Mouse (Mus musculus): ENCODE results near the gene Glp2r. TPM values are rescaled to one million over a fixed set of nuclear protein-coding genes. Genes with fewer than 3 reads are reported as not detected.

The Glp2r gene
- polyA plus RNA-seq, 1 experiment from 2014 or later: not detected

DNA sequence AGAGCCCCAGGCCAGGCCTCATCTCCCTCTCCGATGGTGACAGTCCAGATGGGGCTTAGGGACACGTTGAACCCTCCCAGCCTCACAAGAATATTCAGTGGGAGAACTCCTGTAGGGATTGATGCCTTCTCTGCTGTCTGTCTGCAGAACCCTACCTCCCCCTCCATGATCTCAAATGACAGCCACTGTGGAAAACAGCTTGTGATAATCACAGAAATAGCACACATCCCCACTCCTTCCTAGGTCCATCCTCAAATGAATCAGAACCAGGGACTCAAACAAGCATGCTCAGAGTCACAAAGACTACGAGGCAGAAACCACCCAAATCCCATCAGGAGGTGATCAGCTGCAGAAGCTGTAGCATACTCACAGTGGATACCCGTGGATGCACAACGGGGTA lies 104.8 kb downstream of the Glp2r start:
- H3K9ac ChIP-seq (replicated peaks; ENCODE audit: low read length): no peak overlapping the region
- 80% methylated on average over 5 of the region's 5 CpGs for whole genome bisulfite sequencing
- no peaks in the 10 kb centered on the region for H3K27me3 ChIP-seq (ENCODE audit: control insufficient read depth, insufficient read depth, low read length)
- no peaks in the 10 kb centered on the region for H3K4me1 ChIP-seq (ENCODE audit: control insufficient read depth, insufficient read depth, low read length)
- H3K36me3 ChIP-seq (replicated peaks; ENCODE audit: control insufficient read depth, insufficient read depth, low read depth, low read length): no peaks in the 10 kb centered on the region
- H3K4me2 ChIP-seq (ENCODE audit: low read depth, low read length): no peak overlapping the region
- no peaks in the 10 kb centered on the region for H3K9me3 ChIP-seq (replicated peaks; ENCODE audit: control insufficient read depth, low read length)
- no peak overlapping the region for H3K4me3 ChIP-seq (ENCODE audit: low read depth, low read length)
- no peak overlapping the region for H3K27ac ChIP-seq (replicated peaks; ENCODE audit: low read depth, low read length)
- DNase-seq (ENCODE audit: low spot score) (no peak), ATAC-seq (replicated peaks; ENCODE audit: insufficient number of reproducible peaks, low FRiP score, low TSS enrichment, low read depth) (no peak)

DNA sequence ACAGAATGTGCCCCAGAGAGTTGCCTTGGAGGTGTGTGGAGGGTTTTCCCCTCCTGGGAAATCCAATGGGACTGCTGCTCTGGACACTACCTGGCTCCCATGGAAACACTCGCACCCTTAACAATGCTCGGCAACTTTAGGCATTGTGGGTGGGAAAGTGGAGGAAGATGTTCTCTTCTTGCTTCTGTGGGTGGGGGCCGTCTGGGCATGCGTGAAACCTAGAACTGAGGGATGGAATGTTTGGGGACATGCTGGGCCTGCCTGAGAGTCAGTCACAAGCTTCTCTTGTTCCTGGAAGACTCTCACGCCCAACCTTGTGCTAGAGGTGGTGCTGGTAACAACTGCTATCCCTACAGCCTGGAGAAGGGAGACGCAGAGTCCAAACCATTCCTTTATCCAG lies 106.0 kb downstream of the Glp2r start:
- no peak overlapping the region for H3K4me3 ChIP-seq (ENCODE audit: low read depth, low read length)
- no peaks in the 10 kb centered on the region for H3K9me3 ChIP-seq (replicated peaks; ENCODE audit: control insufficient read depth, low read length)
- DNase-seq (ENCODE audit: low spot score) (no peak), ATAC-seq (replicated peaks; ENCODE audit: insufficient number of reproducible peaks, low FRiP score, low TSS enrichment, low read depth) (no peak)
- no peaks in the 10 kb centered on the region for H3K36me3 ChIP-seq (replicated peaks; ENCODE audit: control insufficient read depth, insufficient read depth, low read depth, low read length)
- no peak overlapping the region for H3K4me2 ChIP-seq (ENCODE audit: low read depth, low read length)
- H3K27me3 ChIP-seq (ENCODE audit: control insufficient read depth, insufficient read depth, low read length): no peaks in the 10 kb centered on the region
- no peak overlapping the region for H3K9ac ChIP-seq (replicated peaks; ENCODE audit: low read length)
- no peaks in the 10 kb centered on the region for H3K4me1 ChIP-seq (ENCODE audit: control insufficient read depth, insufficient read depth, low read length)
- WGBS: 83% methylated on average over 6 of the region's 6 CpGs
- no peak overlapping the region for H3K27ac ChIP-seq (replicated peaks; ENCODE audit: low read depth, low read length)

DNA sequence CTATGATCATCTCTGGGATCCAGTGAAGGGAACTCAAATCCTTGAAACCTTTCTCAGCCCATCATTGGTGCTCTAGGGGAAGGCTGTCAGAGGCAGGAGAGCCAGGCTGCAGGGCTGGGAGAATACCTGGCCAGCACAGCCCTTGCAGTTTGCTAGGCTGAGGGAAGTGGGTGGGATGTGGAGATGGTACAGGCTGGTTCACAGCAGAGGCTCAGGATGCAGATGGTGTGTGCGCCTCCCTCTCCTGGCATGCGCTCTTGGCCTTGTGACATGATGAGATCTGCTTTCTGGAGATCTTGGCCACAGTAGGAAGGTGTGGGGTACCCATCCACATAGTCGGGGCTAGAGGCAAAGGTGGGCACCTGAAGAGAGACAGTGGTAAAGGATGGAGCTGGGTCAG lies 106.7 kb downstream of the Glp2r start:
- H3K27ac ChIP-seq (replicated peaks; ENCODE audit: low read depth, low read length): no peak overlapping the region
- no peak for ATAC-seq (replicated peaks; ENCODE audit: insufficient number of reproducible peaks, low FRiP score, low TSS enrichment, low read depth)
- H3K4me3 ChIP-seq (ENCODE audit: low read depth, low read length): no peak overlapping the region
- no peaks in the 10 kb centered on the region for H3K4me1 ChIP-seq (ENCODE audit: control insufficient read depth, insufficient read depth, low read length)
- H3K9me3 ChIP-seq (replicated peaks; ENCODE audit: control insufficient read depth, low read length): no peaks in the 10 kb centered on the region
- no peaks in the 10 kb centered on the region for H3K27me3 ChIP-seq (ENCODE audit: control insufficient read depth, insufficient read depth, low read length)
- H3K4me2 ChIP-seq (ENCODE audit: low read depth, low read length): no peak overlapping the region
- H3K9ac ChIP-seq (replicated peaks; ENCODE audit: low read length): no peak overlapping the region
- WGBS: 90% methylated on average over 3 of the region's 3 CpGs
- DNase-seq (ENCODE audit: low spot score): no peak
- no peaks in the 10 kb centered on the region for H3K36me3 ChIP-seq (replicated peaks; ENCODE audit: control insufficient read depth, insufficient read depth, low read depth, low read length)

DNA sequence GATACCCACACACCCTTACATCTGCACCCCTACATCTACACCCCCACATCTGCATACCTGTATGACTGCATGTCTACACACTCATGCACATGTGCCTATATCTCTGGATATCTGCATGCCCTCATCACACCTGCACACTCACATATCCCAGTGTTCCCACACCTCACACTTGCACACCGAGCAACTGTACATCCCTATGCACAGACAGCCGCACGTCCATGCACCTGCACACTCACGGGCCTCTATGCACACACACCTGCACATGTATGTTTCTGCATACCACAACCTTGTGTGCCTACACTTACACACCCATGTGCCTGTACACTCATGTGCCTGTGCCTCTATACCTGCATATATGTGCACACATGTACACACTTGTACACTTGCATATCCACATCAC lies 107.5 kb downstream of the Glp2r start:
- no peak for DNase-seq (ENCODE audit: low spot score)
- WGBS: 94% methylated on average over 4 of the region's 4 CpGs
- Histone ChIP-seq H3K4me2 (ENCODE audit: low read depth, low read length) (no peak overlapping the region), H3K9me3 (replicated peaks; ENCODE audit: control insufficient read depth, low read length) (no peaks in the 10 kb centered on the region), H3K9ac (replicated peaks; ENCODE audit: low read length) (no peak overlapping the region), H3K27ac (replicated peaks; ENCODE audit: low read depth, low read length) (no peak overlapping the region), H3K4me1 (ENCODE audit: control insufficient read depth, insufficient read depth, low read length) (no peaks in the 10 kb centered on the region), H3K4me3 (ENCODE audit: low read depth, low read length) (no peak overlapping the region), H3K36me3 (replicated peaks; ENCODE audit: control insufficient read depth, insufficient read depth, low read depth, low read length) (no peaks in the 10 kb centered on the region), H3K27me3 (ENCODE audit: control insufficient read depth, insufficient read depth, low read length) (no peaks in the 10 kb centered on the region)
- no peak for ATAC-seq (replicated peaks; ENCODE audit: insufficient number of reproducible peaks, low FRiP score, low TSS enrichment, low read depth)

DNA sequence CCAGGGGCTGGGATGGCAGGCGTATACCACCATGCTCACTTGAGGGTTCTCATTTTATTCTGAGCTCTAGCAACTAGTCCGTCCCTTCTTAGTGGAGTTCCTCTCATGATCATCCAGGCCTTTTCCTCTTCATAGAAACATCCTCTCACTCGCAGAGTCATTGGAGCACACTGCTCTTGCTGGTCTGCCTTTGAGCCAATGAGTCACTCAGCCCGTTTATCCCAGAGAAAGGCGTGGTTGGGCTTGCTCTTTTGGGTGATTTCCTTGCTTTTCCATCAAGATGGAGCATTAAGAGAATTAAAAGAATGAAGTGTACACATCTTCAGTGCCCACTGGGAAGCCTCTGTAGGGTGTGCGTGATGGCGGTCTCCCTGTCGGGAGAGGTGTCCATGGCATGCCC lies 109.5 kb downstream of the Glp2r start:
- no peak for ATAC-seq (replicated peaks; ENCODE audit: insufficient number of reproducible peaks, low FRiP score, low TSS enrichment, low read depth)
- H3K27ac ChIP-seq (replicated peaks; ENCODE audit: low read depth, low read length): no peak overlapping the region
- 91% methylated on average over 8 of the region's 8 CpGs for WGBS

DNA sequence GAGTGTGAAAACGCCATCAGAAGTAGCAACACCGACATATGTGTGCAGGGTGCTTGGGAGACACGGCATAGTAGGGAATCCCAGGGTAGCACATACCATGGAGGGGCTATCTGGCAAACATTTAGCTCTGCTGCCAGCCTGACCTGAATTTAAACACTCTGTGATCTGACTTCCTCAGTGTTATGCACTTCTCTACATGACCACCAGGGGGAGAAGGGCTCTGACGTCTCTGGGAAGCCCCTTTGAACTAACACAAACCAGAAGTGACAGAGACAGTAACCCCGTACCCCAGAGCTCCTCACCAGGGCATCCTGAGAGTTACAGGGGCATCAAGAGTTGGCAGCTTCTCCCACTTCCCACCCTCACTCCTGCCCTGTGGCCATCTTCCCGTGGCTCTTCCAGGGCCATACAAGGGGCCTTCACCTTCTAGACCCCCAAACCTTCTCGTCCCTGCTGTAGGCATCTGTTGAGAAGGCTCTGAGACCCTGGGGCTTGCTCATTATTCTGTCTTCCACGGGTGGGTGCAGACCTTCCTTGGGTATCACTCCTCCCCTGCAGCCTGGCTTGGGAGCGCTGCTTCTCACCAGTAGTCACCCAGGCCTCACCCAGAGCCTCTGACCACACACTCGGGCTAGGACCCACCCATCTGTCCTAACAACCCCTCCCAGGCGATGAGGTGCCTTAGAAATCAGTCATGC lies 113.1 kb downstream of the Glp2r start:
- no peaks in the 10 kb centered on the region for H3K27me3 ChIP-seq (ENCODE audit: control insufficient read depth, insufficient read depth, low read length)
- 45% methylated on average over 11 of the region's 11 CpGs for WGBS
- peak; percentile 75 for DNase-seq (ENCODE audit: low spot score)
- H3K9me3 ChIP-seq (replicated peaks; ENCODE audit: control insufficient read depth, low read length): no peaks in the 10 kb centered on the region
- H3K4me2 ChIP-seq (ENCODE audit: low read depth, low read length): no peak overlapping the region
- no peaks in the 10 kb centered on the region for H3K36me3 ChIP-seq (replicated peaks; ENCODE audit: control insufficient read depth, insufficient read depth, low read depth, low read length)
- H3K4me3 ChIP-seq (ENCODE audit: low read depth, low read length): no peak overlapping the region
- H3K9ac ChIP-seq (replicated peaks; ENCODE audit: low read length): no peak overlapping the region
- 0 out of 2 replicates have a peak, but pooled peaks have one; percentile 47 for ATAC-seq (replicated peaks; ENCODE audit: insufficient number of reproducible peaks, low FRiP score, low TSS enrichment, low read depth)
- no peaks in the 10 kb centered on the region for H3K4me1 ChIP-seq (ENCODE audit: control insufficient read depth, insufficient read depth, low read length)
- no peak overlapping the region for H3K27ac ChIP-seq (replicated peaks; ENCODE audit: low read depth, low read length)

More for the DNA sequence above, 109.5 kb downstream of the Glp2r start:
- H3K4me1 ChIP-seq (ENCODE audit: control insufficient read depth, insufficient read depth, low read length): no peaks in the 10 kb centered on the region
- H3K4me2 ChIP-seq (ENCODE audit: low read depth, low read length): no peak overlapping the region
- no peaks in the 10 kb centered on the region for H3K9me3 ChIP-seq (replicated peaks; ENCODE audit: control insufficient read depth, low read length)
- no peaks in the 10 kb centered on the region for H3K27me3 ChIP-seq (ENCODE audit: control insufficient read depth, insufficient read depth, low read length)
- no peak for DNase-seq (ENCODE audit: low spot score)
- H3K4me3 ChIP-seq (ENCODE audit: low read depth, low read length): no peak overlapping the region
- H3K36me3 ChIP-seq (replicated peaks; ENCODE audit: control insufficient read depth, insufficient read depth, low read depth, low read length): no peaks in the 10 kb centered on the region
- no peak overlapping the region for H3K9ac ChIP-seq (replicated peaks; ENCODE audit: low read length)

DNA sequence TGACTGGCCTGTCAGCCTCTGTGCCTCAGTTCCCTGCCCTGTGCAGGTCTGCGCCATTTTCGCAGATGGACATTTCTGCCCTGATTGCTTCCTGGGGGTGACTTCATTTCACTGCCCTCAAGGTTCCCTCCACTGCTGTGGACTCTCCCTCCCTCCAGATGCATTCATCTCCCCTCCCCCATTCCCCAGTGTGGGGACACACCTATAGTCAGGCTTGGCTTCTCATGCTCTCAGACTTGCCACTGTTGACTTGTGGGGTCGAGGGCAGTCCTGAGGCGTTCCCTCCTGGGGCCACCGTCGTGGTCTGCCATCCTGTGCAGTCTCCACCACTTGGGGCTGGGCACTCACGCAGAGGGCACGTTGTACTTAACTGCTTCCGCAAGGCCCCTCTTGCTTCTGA lies 114.1 kb downstream of the Glp2r start:
- Histone ChIP-seq H3K27ac (replicated peaks; ENCODE audit: low read depth, low read length) (no peak overlapping the region), H3K4me2 (ENCODE audit: low read depth, low read length) (no peak overlapping the region), H3K4me3 (ENCODE audit: low read depth, low read length) (no peak overlapping the region), H3K9ac (replicated peaks; ENCODE audit: low read length) (no peak overlapping the region), H3K9me3 (replicated peaks; ENCODE audit: control insufficient read depth, low read length) (no peaks in the 10 kb centered on the region), H3K36me3 (replicated peaks; ENCODE audit: control insufficient read depth, insufficient read depth, low read depth, low read length) (no peaks in the 10 kb centered on the region), H3K27me3 (ENCODE audit: control insufficient read depth, insufficient read depth, low read length) (no peaks in the 10 kb centered on the region), H3K4me1 (ENCODE audit: control insufficient read depth, insufficient read depth, low read length) (no peaks in the 10 kb centered on the region)
- ATAC-seq (replicated peaks; ENCODE audit: insufficient number of reproducible peaks, low FRiP score, low TSS enrichment, low read depth) (no peak), DNase-seq (ENCODE audit: low spot score) (no peak)
- WGBS: 85% methylated on average over 9 of the region's 9 CpGs

DNA sequence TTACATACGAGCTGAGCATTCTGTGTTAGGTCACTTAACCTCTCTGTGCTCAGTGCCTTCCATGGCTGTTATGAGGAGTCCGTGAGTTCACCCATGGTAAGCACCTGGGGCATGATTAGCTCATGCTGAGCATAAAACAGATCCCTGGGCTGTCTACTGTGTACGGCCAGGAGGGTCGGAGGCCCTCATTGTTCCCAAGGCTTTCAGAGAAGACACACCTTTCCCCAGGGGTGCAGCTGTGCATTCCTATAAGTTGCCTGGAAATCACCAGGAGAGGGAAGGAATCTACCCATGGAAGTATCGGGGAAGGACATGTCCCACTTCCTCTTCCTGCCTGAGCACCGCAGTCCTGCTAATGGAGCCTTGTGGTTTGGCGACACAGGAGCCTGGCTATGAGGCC lies 114.6 kb downstream of the Glp2r start:
- no peak for DNase-seq (ENCODE audit: low spot score)
- Histone ChIP-seq H3K4me3 (ENCODE audit: low read depth, low read length) (no peak overlapping the region), H3K9ac (replicated peaks; ENCODE audit: low read length) (no peak overlapping the region), H3K27ac (replicated peaks; ENCODE audit: low read depth, low read length) (no peak overlapping the region), H3K27me3 (ENCODE audit: control insufficient read depth, insufficient read depth, low read length) (no peaks in the 10 kb centered on the region), H3K4me2 (ENCODE audit: low read depth, low read length) (no peak overlapping the region), H3K9me3 (replicated peaks; ENCODE audit: control insufficient read depth, low read length) (no peaks in the 10 kb centered on the region), H3K36me3 (replicated peaks; ENCODE audit: control insufficient read depth, insufficient read depth, low read depth, low read length) (no peaks in the 10 kb centered on the region), H3K4me1 (ENCODE audit: control insufficient read depth, insufficient read depth, low read length) (no peaks in the 10 kb centered on the region)
- no peak for ATAC-seq (replicated peaks; ENCODE audit: insufficient number of reproducible peaks, low FRiP score, low TSS enrichment, low read depth)
- WGBS: 73% methylated on average over 7 of the region's 7 CpGs

All from embryonic facial prominence, embryonic 11.5 days (tissue).